Mouse (Mus musculus): ENCODE measurements around the gene Ctla4.

The Ctla4 gene

GRCm38 (mm10) chr1:60866043-60866442 lies 20.8 kb upstream of the Ctla4 start:
- DNase-seq (ENCODE audit: low spot score): no peak

- peak; percentile 54 for DNase-seq (ENCODE audit: low spot score)
Measured at GRCm38 (mm10) chr1:60868333-60869277, 18.2 kb upstream of the Ctla4 start.

- DNase-seq (ENCODE audit: low spot score): no peak
Measured at GRCm38 (mm10) chr1:60875267-60875666, 11.5 kb upstream of the Ctla4 start.

GRCm38 (mm10) chr1:60880116-60880867 lies 6.5 kb upstream of the Ctla4 start:
- no peak for DNase-seq (ENCODE audit: low spot score)

- DNase-seq (ENCODE audit: low spot score): no peak
Measured at GRCm38 (mm10) chr1:60882792-60883191, 4.0 kb upstream of the Ctla4 start.

GRCm38 (mm10) chr1:60883279-60883678 lies 3.5 kb upstream of the Ctla4 start:
- no peak for DNase-seq (ENCODE audit: low spot score)

- DNase-seq (ENCODE audit: low spot score): no peak
Measured at GRCm38 (mm10) chr1:60884611-60885010, 2.2 kb upstream of the Ctla4 start.

GRCm38 (mm10) chr1:60898127-60898932 lies 11.5 kb downstream of the Ctla4 start:
- no peak for DNase-seq (ENCODE audit: low spot score)

GRCm38 (mm10) chr1:60898933-60899210 lies 12.1 kb downstream of the Ctla4 start:
- DNase-seq (ENCODE audit: low spot score): no peak

GRCm38 (mm10) chr1:60899244-60899643 lies 12.4 kb downstream of the Ctla4 start:
- no peak for DNase-seq (ENCODE audit: low spot score)

- no peak for DNase-seq (ENCODE audit: low spot score)
Measured at GRCm38 (mm10) chr1:60902547-60902946, 15.7 kb downstream of the Ctla4 start.

- no peak for DNase-seq (ENCODE audit: low spot score)
Measured at GRCm38 (mm10) chr1:60903126-60903525, 16.3 kb downstream of the Ctla4 start.

GRCm38 (mm10) chr1:60904456-60904978 lies 17.7 kb downstream of the Ctla4 start:
- DNase-seq (ENCODE audit: low spot score): no peak

- no peak for DNase-seq (ENCODE audit: low spot score)
Measured at GRCm38 (mm10) chr1:60907466-60907865, 20.7 kb downstream of the Ctla4 start.

- DNase-seq (ENCODE audit: low spot score): no peak
Measured at GRCm38 (mm10) chr1:60908751-60909161, 22.0 kb downstream of the Ctla4 start.

GRCm38 (mm10) chr1:60909746-60910145 lies 22.9 kb downstream of the Ctla4 start:
- no peak for DNase-seq (ENCODE audit: low spot score)

- DNase-seq (ENCODE audit: low spot score): no peak
Measured at GRCm38 (mm10) chr1:60910796-60911195, 24.0 kb downstream of the Ctla4 start.

- DNase-seq (ENCODE audit: low spot score): no peak
Measured at GRCm38 (mm10) chr1:60911631-60912030, 24.8 kb downstream of the Ctla4 start.

- no peak for DNase-seq (ENCODE audit: low spot score)
Measured at GRCm38 (mm10) chr1:60913305-60913704, 26.5 kb downstream of the Ctla4 start.

- no peak for DNase-seq (ENCODE audit: low spot score)
Measured at GRCm38 (mm10) chr1:60916281-60916781, 29.5 kb downstream of the Ctla4 start.

GRCm38 (mm10) chr1:60920493-60921355 lies 33.9 kb downstream of the Ctla4 start:
- DNase-seq (ENCODE audit: low spot score): no peak

Data from testis, postnatal 10 days (tissue).